Mouse (Mus musculus): Measurements from ENCODE around the gene Scgb1a1. TPM values are rescaled to one million over a fixed set of nuclear protein-coding genes. Genes with fewer than 3 reads are reported as not detected.
A peak's percentile ranks its signal among the peaks of the same experiment; 100 is the strongest.
"Not testable (repeated sequence)": the region's sequence is repeated elsewhere in the genome, so short reads cannot be mapped to it uniquely, and the experiment has no call there.

Gene Scgb1a1
- polyA plus RNA-seq, 1 experiment from 2014 or later = not detected

GRCm38 (mm10) chr19:9057679-9058078 lies 30.1 kb downstream of the Scgb1a1 start:
- Histone ChIP-seq H3K4me2 (no peak overlapping the region), H3K4me3 (ENCODE audit: low read depth, low read length) (no peak overlapping the region), H3K9me3 (ENCODE audit: control insufficient read depth, low read length) (no peaks in the 10 kb centered on the region), H3K27ac (ENCODE audit: low read depth, low read length) (no peak overlapping the region), H3K4me1 (replicated peaks; ENCODE audit: control insufficient read depth, insufficient read depth, low read length) (peaks cover 10% of the 10 kb centered on the region), H3K36me3 (ENCODE audit: control insufficient read depth, insufficient read depth, low read length) (no peaks in the 10 kb centered on the region), H3K9ac (ENCODE audit: low read depth, low read length) (no peak overlapping the region), H3K27me3 (replicated peaks; ENCODE audit: control insufficient read depth, insufficient read depth, low read length) (no peaks in the 10 kb centered on the region)
- ATAC-seq (replicated peaks; ENCODE audit: low FRiP score) = no peak
- DNase-seq (ENCODE audit: low spot score) = no peak

DNA sequence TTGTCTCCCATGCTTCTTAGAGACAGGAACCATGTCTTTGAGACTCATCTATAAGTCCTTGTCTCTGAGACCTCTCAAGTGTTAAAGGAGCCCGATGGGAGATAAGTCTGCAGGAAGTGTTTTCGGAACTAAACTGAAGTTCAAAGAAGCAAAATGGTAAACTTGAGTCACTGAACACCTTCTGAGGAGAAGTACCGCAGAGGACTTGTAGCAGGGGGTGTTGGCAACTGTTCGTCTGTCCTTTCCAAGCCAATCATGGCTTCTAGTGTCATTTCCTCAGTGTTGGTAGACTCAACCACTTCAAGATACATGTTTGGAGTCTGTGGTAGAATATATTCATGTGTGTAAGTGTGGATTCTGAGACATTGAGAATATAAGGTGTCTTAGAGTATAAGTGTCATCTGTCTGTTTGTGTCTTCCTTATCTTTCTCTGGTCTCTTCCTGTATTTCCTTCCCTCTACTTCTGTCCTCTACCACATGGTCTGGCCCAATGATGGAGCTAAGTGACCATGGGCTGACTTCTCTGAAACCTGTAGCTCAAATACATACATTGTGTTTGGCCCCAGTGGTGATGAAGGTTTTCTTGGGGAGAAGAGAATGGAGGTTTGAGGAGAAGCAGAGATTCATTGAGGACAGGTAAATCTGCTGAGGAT lies 31.9 kb downstream of the Scgb1a1 start:
- ATAC-seq (replicated peaks; ENCODE audit: low FRiP score) (no peak), DNase-seq (ENCODE audit: low spot score) (no peak)
- 52% methylated on average over 4 of the region's 4 CpGs for WGBS
- H3K9me3 ChIP-seq (ENCODE audit: control insufficient read depth, low read length) = no peaks in the 10 kb centered on the region
- peaks cover 20% of the 10 kb centered on the region for H3K4me1 ChIP-seq (replicated peaks; ENCODE audit: control insufficient read depth, insufficient read depth, low read length)
- H3K4me3 ChIP-seq (ENCODE audit: low read depth, low read length) = no peak overlapping the region
- H3K36me3 ChIP-seq (ENCODE audit: control insufficient read depth, insufficient read depth, low read length) = no peaks in the 10 kb centered on the region
- H3K27ac ChIP-seq (ENCODE audit: low read depth, low read length) = no peak overlapping the region
- no peaks in the 10 kb centered on the region for H3K27me3 ChIP-seq (replicated peaks; ENCODE audit: control insufficient read depth, insufficient read depth, low read length)
- no peak overlapping the region for H3K4me2 ChIP-seq
- no peak overlapping the region for H3K9ac ChIP-seq (ENCODE audit: low read depth, low read length)

DNA sequence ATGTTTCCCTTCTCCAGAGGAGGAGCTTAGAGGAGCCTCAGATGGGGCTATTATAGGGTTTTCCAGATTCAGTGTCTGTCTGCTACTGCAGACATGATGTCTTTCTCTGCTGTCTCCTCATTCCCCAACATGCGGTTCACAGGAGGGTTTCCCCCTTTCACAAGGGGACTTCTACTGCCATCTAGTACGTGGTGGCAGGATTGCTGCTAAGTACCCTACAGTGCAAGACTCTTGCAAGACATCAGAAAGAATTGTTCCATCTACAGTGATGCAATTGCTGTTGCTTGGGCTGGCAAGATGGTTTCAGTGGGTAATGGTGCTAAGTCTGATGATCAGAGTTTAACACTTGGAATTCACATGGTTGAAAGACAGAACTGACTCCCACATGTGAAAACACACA lies 32.6 kb downstream of the Scgb1a1 start:
- Histone ChIP-seq H3K9me3 (ENCODE audit: control insufficient read depth, low read length) (no peaks in the 10 kb centered on the region), H3K9ac (ENCODE audit: low read depth, low read length) (no peak overlapping the region), H3K27ac (ENCODE audit: low read depth, low read length) (no peak overlapping the region), H3K4me1 (replicated peaks; ENCODE audit: control insufficient read depth, insufficient read depth, low read length) (peaks cover 27% of the 10 kb centered on the region), H3K27me3 (replicated peaks; ENCODE audit: control insufficient read depth, insufficient read depth, low read length) (no peaks in the 10 kb centered on the region), H3K36me3 (ENCODE audit: control insufficient read depth, insufficient read depth, low read length) (no peaks in the 10 kb centered on the region), H3K4me2 (no peak overlapping the region), H3K4me3 (ENCODE audit: low read depth, low read length) (no peak overlapping the region)
- no peak for DNase-seq (ENCODE audit: low spot score)
- 14% methylated on average over 2 of the region's 2 CpGs for WGBS
- ATAC-seq (replicated peaks; ENCODE audit: low FRiP score) = no peak

DNA sequence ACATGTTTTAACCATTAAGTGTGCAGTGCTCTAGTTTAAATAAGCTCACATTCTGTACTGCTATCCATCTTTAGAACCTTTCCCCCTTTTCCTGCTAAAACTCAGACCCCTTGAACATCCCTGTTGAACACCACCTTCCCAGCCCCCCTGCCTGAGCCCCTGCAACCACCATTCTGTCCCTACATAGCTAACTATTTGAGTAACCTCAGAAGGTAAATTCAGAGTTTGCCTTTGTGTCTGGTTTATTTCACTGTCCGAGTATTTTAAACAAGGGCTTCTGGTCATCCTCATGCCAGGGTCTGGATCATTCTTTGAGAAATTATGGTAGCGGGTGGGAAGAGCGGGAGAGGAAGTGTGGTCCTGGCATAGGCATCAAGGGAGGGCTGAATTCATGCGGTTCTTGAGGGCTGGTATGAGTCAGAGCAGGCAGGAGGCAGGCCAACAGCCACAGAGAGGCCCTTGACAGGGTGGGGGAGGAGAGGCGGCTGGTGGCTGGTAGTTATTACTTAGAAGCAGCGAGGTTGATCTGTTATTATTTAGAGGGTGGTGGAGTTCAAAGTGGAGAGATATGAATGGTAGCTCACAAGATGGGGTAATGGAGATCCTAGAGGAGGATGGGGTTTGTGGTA lies 34.8 kb downstream of the Scgb1a1 start:
- DNase-seq (ENCODE audit: low spot score) (no peak), ATAC-seq (replicated peaks; ENCODE audit: low FRiP score) (peak; percentile 44; the same call in 1 of the 2 replicates)
- H3K36me3 ChIP-seq (ENCODE audit: control insufficient read depth, insufficient read depth, low read length) = no peaks in the 10 kb centered on the region
- peaks cover 29% of the 10 kb centered on the region for H3K4me1 ChIP-seq (replicated peaks; ENCODE audit: control insufficient read depth, insufficient read depth, low read length)
- no peak overlapping the region for H3K4me3 ChIP-seq (ENCODE audit: low read depth, low read length)
- peak overlapping the region; percentile 65; the same call in 1 of the 2 replicates for H3K27ac ChIP-seq (ENCODE audit: low read depth, low read length)
- no peaks in the 10 kb centered on the region for H3K27me3 ChIP-seq (replicated peaks; ENCODE audit: control insufficient read depth, insufficient read depth, low read length)
- H3K4me2 ChIP-seq = peak overlapping the region; percentile 19; the same call in 1 of the 2 replicates
- H3K9me3 ChIP-seq (ENCODE audit: control insufficient read depth, low read length) = peaks cover 5% of the 10 kb centered on the region
- 15% methylated on average over 6 of the region's 6 CpGs for WGBS
- peak overlapping the region; percentile 40; the same call in 1 of the 2 replicates for H3K9ac ChIP-seq (ENCODE audit: low read depth, low read length)

DNA sequence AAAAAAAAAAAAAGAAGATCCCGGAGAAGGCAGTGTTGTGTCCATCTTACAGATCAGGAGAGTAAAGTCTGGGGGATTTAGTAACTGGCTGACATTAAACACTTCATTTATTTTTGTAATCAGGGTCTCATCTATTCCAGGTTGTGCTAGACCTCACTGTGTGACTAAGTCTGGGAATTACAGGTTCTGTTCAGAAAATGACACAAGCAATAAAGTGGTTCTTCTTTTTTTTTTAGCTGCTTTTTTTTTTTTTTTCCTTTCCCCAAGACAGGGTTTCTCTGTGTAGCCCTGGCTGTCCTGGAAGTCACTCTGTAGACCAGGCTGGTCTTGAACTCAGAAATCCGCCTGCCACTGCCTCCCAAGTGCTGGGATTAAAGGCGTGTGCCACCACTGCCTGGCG lies 35.8 kb downstream of the Scgb1a1 start:
- not testable (repeated sequence) for DNase-seq (ENCODE audit: low spot score); H3K9me3 ChIP-seq (ENCODE audit: control insufficient read depth, low read length); H3K27me3 ChIP-seq (replicated peaks; ENCODE audit: control insufficient read depth, insufficient read depth, low read length); H3K27ac ChIP-seq (ENCODE audit: low read depth, low read length); ATAC-seq (replicated peaks; ENCODE audit: low FRiP score); H3K4me2 ChIP-seq; H3K9ac ChIP-seq (ENCODE audit: low read depth, low read length); H3K36me3 ChIP-seq (ENCODE audit: control insufficient read depth, insufficient read depth, low read length); H3K4me3 ChIP-seq (ENCODE audit: low read depth, low read length)
- WGBS = 85% methylated on average over 4 of the region's 4 CpGs
- H3K4me1 ChIP-seq (replicated peaks; ENCODE audit: control insufficient read depth, insufficient read depth, low read length) = peaks cover 34% of the 10 kb centered on the region

- Histone ChIP-seq H3K36me3 (ENCODE audit: control insufficient read depth, insufficient read depth, low read length) (no peaks in the 10 kb centered on the region), H3K4me3 (ENCODE audit: low read depth, low read length) (no peak overlapping the region), H3K27me3 (replicated peaks; ENCODE audit: control insufficient read depth, insufficient read depth, low read length) (no peaks in the 10 kb centered on the region), H3K4me2 (peak overlapping the region; percentile 15), H3K9ac (ENCODE audit: low read depth, low read length) (no peak overlapping the region), H3K27ac (ENCODE audit: low read depth, low read length) (peak overlapping the region; percentile 82), H3K4me1 (replicated peaks; ENCODE audit: control insufficient read depth, insufficient read depth, low read length) (peaks cover 35% of the 10 kb centered on the region), H3K9me3 (ENCODE audit: control insufficient read depth, low read length) (peaks cover 5% of the 10 kb centered on the region)
- DNase-seq (ENCODE audit: low spot score) (no peak), ATAC-seq (replicated peaks; ENCODE audit: low FRiP score) (peak; percentile 97)
- 33% methylated on average over 9 of the region's 9 CpGs for WGBS
Measured at GRCm38 (mm10) chr19:9050294-9051229, 37.2 kb downstream of the Scgb1a1 start.

DNA sequence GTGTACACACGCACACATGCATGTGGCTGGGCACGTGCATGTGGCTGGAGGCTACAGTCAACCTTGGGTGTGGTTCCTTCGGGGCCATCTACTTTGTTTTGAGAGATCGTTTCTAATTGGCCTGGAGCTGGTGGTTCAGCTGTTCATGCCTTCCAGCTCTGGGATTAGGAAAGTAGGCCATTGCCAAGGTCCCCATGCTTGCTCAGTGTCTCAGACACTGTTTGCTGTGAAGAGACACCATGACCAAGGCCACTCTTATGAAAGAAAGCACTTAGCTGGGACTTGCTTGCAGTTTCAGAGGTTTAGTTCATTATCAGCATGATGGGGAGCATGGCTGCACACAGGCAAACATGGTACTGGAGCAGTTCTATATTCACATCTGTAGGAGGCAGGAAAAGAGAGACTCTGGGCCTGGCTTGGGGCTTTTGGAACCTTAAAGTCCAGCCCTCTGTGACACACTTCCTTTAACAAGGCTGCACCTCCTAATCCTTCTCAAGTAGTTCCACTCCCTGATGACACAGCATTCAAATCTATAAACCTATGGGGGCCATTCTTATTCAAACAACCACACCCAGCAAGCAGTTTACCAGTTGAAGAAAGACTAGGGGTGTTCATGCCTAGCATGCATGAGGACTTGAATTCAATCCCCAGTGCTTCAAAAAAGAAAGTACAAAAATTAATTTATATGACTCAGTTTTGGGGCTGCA lies 38.6 kb downstream of the Scgb1a1 start:
- ATAC-seq (replicated peaks; ENCODE audit: low FRiP score) (no peak), DNase-seq (ENCODE audit: low spot score) (no peak)
- Histone ChIP-seq H3K27me3 (replicated peaks; ENCODE audit: control insufficient read depth, insufficient read depth, low read length) (no peaks in the 10 kb centered on the region), H3K9me3 (ENCODE audit: control insufficient read depth, low read length) (peaks cover 5% of the 10 kb centered on the region), H3K36me3 (ENCODE audit: control insufficient read depth, insufficient read depth, low read length) (no peaks in the 10 kb centered on the region), H3K4me1 (replicated peaks; ENCODE audit: control insufficient read depth, insufficient read depth, low read length) (peaks cover 42% of the 10 kb centered on the region), H3K27ac (ENCODE audit: low read depth, low read length) (no peak overlapping the region), H3K9ac (ENCODE audit: low read depth, low read length) (no peak overlapping the region), H3K4me3 (ENCODE audit: low read depth, low read length) (no peak overlapping the region), H3K4me2 (no peak overlapping the region)
- 92% methylated on average over 4 of the region's 4 CpGs for WGBS

- Histone ChIP-seq H3K9ac (ENCODE audit: low read depth, low read length) (no peak overlapping the region), H3K27me3 (replicated peaks; ENCODE audit: control insufficient read depth, insufficient read depth, low read length) (no peaks in the 10 kb centered on the region), H3K4me2 (no peak overlapping the region), H3K9me3 (ENCODE audit: control insufficient read depth, low read length) (peaks cover 5% of the 10 kb centered on the region), H3K27ac (ENCODE audit: low read depth, low read length) (no peak overlapping the region), H3K36me3 (ENCODE audit: control insufficient read depth, insufficient read depth, low read length) (no peaks in the 10 kb centered on the region), H3K4me1 (replicated peaks; ENCODE audit: control insufficient read depth, insufficient read depth, low read length) (peaks cover 38% of the 10 kb centered on the region), H3K4me3 (ENCODE audit: low read depth, low read length) (no peak overlapping the region)
- ATAC-seq (replicated peaks; ENCODE audit: low FRiP score) (no peak), DNase-seq (ENCODE audit: low spot score) (no peak)
- 67% methylated on average over 1 of the region's 1 CpGs for WGBS
Measured at GRCm38 (mm10) chr19:9047946-9048387, 39.8 kb downstream of the Scgb1a1 start.

All from liver, embryonic 11.5 days (tissue).